Mouse (Mus musculus) heart, postnatal 0 days (tissue): ENCODE measurements at regions not wholly inside any gene's neighbourhood (a gene's known extent, or its start where the extent isn't known, plus 50 kb on each side); places are given as distances from the start of the nearest gene placed in this dataset.

Experiments
- CTCF ChIP-seq: IDR thresholded peaks from 2 replicates; pipeline ENCODE4 v1.5.1; 2016; ENCODE audit warnings: antibody characterized with exemption, control low read depth, low read depth
- EP300 ChIP-seq: IDR thresholded peaks from 2 replicates; pipeline ENCODE4 v1.6.1; 2016; ENCODE audit warnings: antibody characterized with exemption, low read depth

DNA sequence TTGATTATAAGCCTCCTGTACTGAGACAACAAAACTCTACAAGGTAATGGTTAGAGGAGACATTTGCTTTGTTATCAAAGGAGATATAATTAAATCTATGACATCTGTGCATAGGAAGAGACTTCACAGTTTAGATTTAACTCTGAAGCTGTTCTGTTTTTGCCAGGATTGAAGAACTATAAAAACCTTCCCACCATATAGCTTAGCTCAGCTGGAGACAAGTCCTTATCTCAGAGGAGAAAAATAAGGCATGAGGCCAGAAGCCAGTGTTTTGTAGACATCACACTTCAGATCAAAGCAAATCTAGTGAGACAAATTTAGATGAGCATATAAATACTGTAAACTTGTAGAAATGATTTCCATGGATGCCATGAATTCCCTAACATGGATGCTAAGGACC, 603.6 kb downstream of the Nsun3 start:
- TF ChIP-seq CTCF (no peak), EP300 (no peak)
